In genomic region chr7:96842477-96843255, GRCm38 (mm10) we compare ENCODE assay signal across 13 mouse cellular contexts.
DNase-seq lines count a peak whose midpoint lies in the region; ATAC-seq lines count a peak whose summit lies in the region.
"Had no signal": no experiment of that assay in that cellular context is flagged by ENCODE, and none has a peak within 500 bp of the region (broad histone marks: within the 10 kb centered on the region; RNA-seq: fewer than 3 reads in every experiment).

No protein-coding gene starts in this region.

- WGBS in lung, embryonic 15.5 days, result 46% methylated on average over 12 of the region's 12 CpGs
- WGBS in hindbrain, embryonic 12.5 days, result 43% methylated on average over 12 of the region's 12 CpGs
- 30% methylated on average over 12 of the region's 12 CpGs for WGBS in neural tube, embryonic 12.5 days

- ATAC-seq in lung, embryonic 15.5 days (ENCODE audit: borderline replicate concordance, extremely low read depth, low FRiP score, low TSS enrichment), result peak; percentile 45
- 0 out of 2 replicates have a peak, but pooled peaks have one; percentile 41 for ATAC-seq in hindbrain, embryonic 12.5 days (ENCODE audit: low FRiP score)
- peak; percentile 77 for ATAC-seq in neural tube, embryonic 12.5 days (ENCODE audit: low FRiP score, low read depth)
- ATAC-seq in inflammation-experienced regulatory T-cells, adult 6 months, result no peak
- ATAC-seq: activated CD4-positive, CD25-positive, alpha-beta regulatory T cell, adult 4 months had no signal

- H3K4me2 ChIP-seq in lung, embryonic 15.5 days, result no peak overlapping the region
- H3K4me2 ChIP-seq in hindbrain, embryonic 12.5 days (replicated peaks), result no peak overlapping the region
- H3K4me2 ChIP-seq in neural tube, embryonic 12.5 days (replicated peaks), result no peak overlapping the region
- H3K4me2 ChIP-seq: embryonic facial prominence, embryonic 15.5 days had no signal

- H3K4me1 ChIP-seq in lung, embryonic 15.5 days, result peaks cover 33% of the 10 kb centered on the region
- H3K4me1 ChIP-seq in hindbrain, embryonic 12.5 days, result peaks cover 23% of the 10 kb centered on the region
- H3K4me1 ChIP-seq in neural tube, embryonic 12.5 days, result peaks cover 21% of the 10 kb centered on the region
- H3K4me1 ChIP-seq: embryonic facial prominence, embryonic 15.5 days; megakaryocyte, embryonic 14.5 days had no signal

- DNase-seq in adrenal gland, postnatal 14 days, result peak; percentile 13
- no peak for DNase-seq in adrenal gland, postnatal 36 days
- DNase-seq in lung, adult 18-20 months, result no peak
- no peak for DNase-seq in cerebellum, postnatal 4 days (ENCODE audit: low spot score in 2 of 2)
- DNase-seq: cerebellum, adult 8-10 months had no signal

- H3K27me3 ChIP-seq in lung, embryonic 15.5 days, result no peaks in the 10 kb centered on the region
- no peaks in the 10 kb centered on the region for H3K27me3 ChIP-seq in hindbrain, embryonic 12.5 days
- no peaks in the 10 kb centered on the region for H3K27me3 ChIP-seq in neural tube, embryonic 12.5 days (replicated peaks)
- H3K27me3 ChIP-seq: embryonic facial prominence, embryonic 15.5 days had no signal

- H3K36me3 ChIP-seq in lung, embryonic 15.5 days, result peaks cover 4% of the 10 kb centered on the region
- peaks cover 9% of the 10 kb centered on the region; the same call in 1 of the 2 replicates for H3K36me3 ChIP-seq in hindbrain, embryonic 12.5 days
- H3K36me3 ChIP-seq in neural tube, embryonic 12.5 days, result peaks cover 6% of the 10 kb centered on the region; the same call in 1 of the 2 replicates

- no peak overlapping the region for H3K9ac ChIP-seq in lung, embryonic 15.5 days
- no peak overlapping the region for H3K9ac ChIP-seq in hindbrain, embryonic 12.5 days
- H3K9ac ChIP-seq in neural tube, embryonic 12.5 days, result no peak overlapping the region
- H3K9ac ChIP-seq: embryonic facial prominence, embryonic 15.5 days had no signal

- H3K9me3 ChIP-seq in lung, embryonic 15.5 days, result no peaks in the 10 kb centered on the region
- no peaks in the 10 kb centered on the region for H3K9me3 ChIP-seq in hindbrain, embryonic 12.5 days (replicated peaks)
- no peaks in the 10 kb centered on the region for H3K9me3 ChIP-seq in neural tube, embryonic 12.5 days
- H3K9me3 ChIP-seq: embryonic facial prominence, embryonic 15.5 days; megakaryocyte, embryonic 14.5 days had no signal

- H3K27ac ChIP-seq in lung, embryonic 15.5 days, result peak overlapping the region; percentile 92
- H3K27ac ChIP-seq in hindbrain, embryonic 12.5 days, result peak overlapping the region; percentile 52
- no peak overlapping the region for H3K27ac ChIP-seq in neural tube, embryonic 12.5 days
- H3K27ac ChIP-seq: embryonic facial prominence, embryonic 15.5 days; kidney, postnatal 0 days had no signal

- no peak overlapping the region for H3K4me3 ChIP-seq in lung, embryonic 15.5 days
- H3K4me3 ChIP-seq in hindbrain, embryonic 12.5 days, result no peak overlapping the region
- no peak overlapping the region for H3K4me3 ChIP-seq in neural tube, embryonic 12.5 days
- H3K4me3 ChIP-seq: embryonic facial prominence, embryonic 15.5 days; megakaryocyte, embryonic 14.5 days had no signal
